Mouse (Mus musculus) kidney, embryonic 14.5 days (tissue): Measurements from ENCODE around the gene Scaf4. TPM values are rescaled to one million over a fixed set of nuclear protein-coding genes. Genes with fewer than 3 reads are reported as not detected.

Experiments
- ATAC-seq: fragments of 200-750 bp; cut with Nextera tagmentation; 2 replicates; pipeline ENCODE4 v1.8.0; 2017; ENCODE audit warnings: moderate number of reproducible peaks, mild to moderate bottlenecking, moderate TSS enrichment, moderate library complexity; ENCODE audit not compliant: low FRiP score, low TSS enrichment
- H3K27ac ChIP-seq: fragments of 300-500 bp; sonication (generic); 2 replicates; pipeline ENCODE4 v1.5.1; 2014; ENCODE audit warnings: low read depth, mild to moderate bottlenecking, low read length, moderate library complexity, mixed read lengths
- H3K27me3 ChIP-seq: fragments of 300-500 bp; sonication (generic); 2 replicates; pipeline ENCODE4 v1.6.1; 2014; ENCODE audit warnings: mild to moderate bottlenecking, low read length; ENCODE audit not compliant: control insufficient read depth, insufficient read depth
- H3K36me3 ChIP-seq: fragments of 300-500 bp; sonication (generic); 2 replicates; pipeline ENCODE4 v1.6.1; 2014; ENCODE audit warnings: low read length, mixed read lengths; ENCODE audit not compliant: control insufficient read depth, insufficient read depth
- H3K4me1 ChIP-seq: fragments of 300-500 bp; sonication (generic); 2 replicates; pipeline ENCODE4 v1.6.1; 2014; ENCODE audit warnings: low read length, mixed read lengths; ENCODE audit not compliant: control insufficient read depth, insufficient read depth
- H3K4me2 ChIP-seq: fragments of 300-500 bp; sonication (generic); replicated peaks from 2 replicates; pipeline ENCODE4 v1.6.1; 2014; ENCODE audit warnings: low read depth, mild to moderate bottlenecking, low read length
- H3K4me3 ChIP-seq: fragments of 300-500 bp; sonication (generic); 2 replicates; pipeline ENCODE4 v1.5.1; 2014; ENCODE audit warnings: mild to moderate bottlenecking, low read length
- H3K9ac ChIP-seq: fragments of 300-500 bp; sonication (generic); 2 replicates; pipeline ENCODE4 v1.6.1; 2014; ENCODE audit warnings: low read depth, mild to moderate bottlenecking, low read length, moderate library complexity
- H3K9me3 ChIP-seq: fragments of 300-500 bp; sonication (generic); 2 replicates; pipeline ENCODE4 v1.6.1; 2016; ENCODE audit warnings: low read length; ENCODE audit not compliant: control insufficient read depth
- WGBS: fragments of 180-500 bp; shearing (Covaris S2); extraction: QIAGEN DNeasy Blood & Tissue Kit; methylation state at CpG from one replicate; pipeline ENCODE4 v1.1.7; 2014; 5-methylcytosine and 5-hydroxymethylcytosine counted together
- polyA plus RNA-seq: library from polyadenylated mRNA; unstranded; fragments of >200 nt; fragmentation: Nextera tagmentation; extraction: Ambion mirVana; gene quantifications from 2 replicates; pipeline ENCODE4 v1.2.1, GENCODE M21; 2014

Gene Scaf4
- polyA plus RNA-seq, 1 experiment from 2014 or later = 37.0 TPM

GRCm38 (mm10) chr16:90298426-90299300 is 14.4 kb upstream of the Scaf4 start:
- Histone ChIP-seq H3K27me3 (no peaks in the 10 kb centered on the region), H3K9me3 (no peaks in the 10 kb centered on the region), H3K27ac (no peak overlapping the region), H3K4me3 (no peak overlapping the region), H3K9ac (no peak overlapping the region), H3K4me2 (no peak overlapping the region; the same call in 1 of the 2 replicates), H3K4me1 (no peaks in the 10 kb centered on the region), H3K36me3 (no peaks in the 10 kb centered on the region)
- WGBS = 9% methylated on average over 21 of the region's 21 CpGs
- ATAC-seq = no peak

- 0 out of 2 replicates have a peak, but pooled peaks have one; percentile 22 for ATAC-seq
- H3K27me3 ChIP-seq = no peaks in the 10 kb centered on the region
- H3K27ac ChIP-seq = no peak overlapping the region
- 32% methylated on average over 20 of the region's 22 CpGs for WGBS
- H3K4me3 ChIP-seq = no peak overlapping the region
- no peak overlapping the region for H3K4me2 ChIP-seq
- H3K9me3 ChIP-seq = no peaks in the 10 kb centered on the region
- no peaks in the 10 kb centered on the region for H3K4me1 ChIP-seq
- no peaks in the 10 kb centered on the region for H3K36me3 ChIP-seq
- no peak overlapping the region for H3K9ac ChIP-seq
Measured at GRCm38 (mm10) chr16:90297479-90298425, 13.4 kb upstream of the Scaf4 start.

GRCm38 (mm10) chr16:90291675-90292074 is 7.4 kb upstream of the Scaf4 start:
- H3K27ac ChIP-seq = no peak overlapping the region
- H3K9me3 ChIP-seq = no peaks in the 10 kb centered on the region
- H3K4me2 ChIP-seq = no peak overlapping the region
- no peak overlapping the region for H3K9ac ChIP-seq
- H3K4me1 ChIP-seq = no peaks in the 10 kb centered on the region
- H3K27me3 ChIP-seq = no peaks in the 10 kb centered on the region
- ATAC-seq = no peak
- no peak overlapping the region for H3K4me3 ChIP-seq
- no peaks in the 10 kb centered on the region for H3K36me3 ChIP-seq
- 61% methylated on average over 6 of the region's 6 CpGs for WGBS

GRCm38 (mm10) chr16:90290962-90291361 is 6.7 kb upstream of the Scaf4 start:
- no peak for ATAC-seq
- Histone ChIP-seq H3K27ac (no peak overlapping the region), H3K9me3 (no peaks in the 10 kb centered on the region), H3K4me2 (no peak overlapping the region), H3K4me1 (no peaks in the 10 kb centered on the region), H3K4me3 (no peak overlapping the region), H3K36me3 (no peaks in the 10 kb centered on the region), H3K27me3 (no peaks in the 10 kb centered on the region), H3K9ac (no peak overlapping the region)
- WGBS = 54% methylated on average over 9 of the region's 9 CpGs

- Histone ChIP-seq H3K9me3 (no peaks in the 10 kb centered on the region), H3K27me3 (no peaks in the 10 kb centered on the region; the same call in 1 of the 2 replicates), H3K4me1 (peaks cover 26% of the 10 kb centered on the region; the same call in 1 of the 2 replicates), H3K4me2 (peak overlapping the region; percentile 80), H3K4me3 (peak overlapping the region; percentile 100), H3K27ac (peak overlapping the region; percentile 30; the same call in 1 of the 2 replicates), H3K36me3 (no peaks in the 10 kb centered on the region), H3K9ac (peak overlapping the region; percentile 68)
- whole genome bisulfite sequencing = 4% methylated on average over 15 of the region's 15 CpGs
- peak; percentile 1; the same call in 1 of the 2 replicates for ATAC-seq
Measured at GRCm38 (mm10) chr16:90284916-90285315, 613 bp upstream of the Scaf4 start.

GRCm38 (mm10) chr16:90283266-90283904 is 918 bp downstream of the Scaf4 start:
- peak; percentile 24 for ATAC-seq
- Histone ChIP-seq H3K27ac (peak overlapping the region; percentile 97), H3K4me1 (peaks cover 26% of the 10 kb centered on the region; the same call in 1 of the 2 replicates), H3K36me3 (no peaks in the 10 kb centered on the region), H3K9me3 (no peaks in the 10 kb centered on the region), H3K4me2 (peak overlapping the region; percentile 80), H3K4me3 (peak overlapping the region; percentile 100), H3K27me3 (no peaks in the 10 kb centered on the region; the same call in 1 of the 2 replicates), H3K9ac (peak overlapping the region; percentile 99)
- WGBS = under 1% methylated on average over 51 of the region's 53 CpGs

GRCm38 (mm10) chr16:90282620-90283265 is 1.6 kb downstream of the Scaf4 start:
- WGBS = 28% methylated on average over 14 of the region's 14 CpGs
- Histone ChIP-seq H3K4me3 (peak overlapping the region; percentile 100), H3K4me2 (peak overlapping the region; percentile 80), H3K9ac (peak overlapping the region; percentile 99), H3K4me1 (peaks cover 26% of the 10 kb centered on the region; the same call in 1 of the 2 replicates), H3K27me3 (no peaks in the 10 kb centered on the region; the same call in 1 of the 2 replicates), H3K9me3 (no peaks in the 10 kb centered on the region), H3K27ac (no peak overlapping the region), H3K36me3 (no peaks in the 10 kb centered on the region)
- ATAC-seq = no peak

GRCm38 (mm10) chr16:90281406-90281805 is 2.9 kb downstream of the Scaf4 start:
- Histone ChIP-seq H3K4me3 (no peak overlapping the region), H3K4me1 (peaks cover 26% of the 10 kb centered on the region; the same call in 1 of the 2 replicates), H3K36me3 (no peaks in the 10 kb centered on the region), H3K9ac (no peak overlapping the region), H3K27ac (no peak overlapping the region), H3K4me2 (no peak overlapping the region), H3K9me3 (no peaks in the 10 kb centered on the region), H3K27me3 (no peaks in the 10 kb centered on the region; the same call in 1 of the 2 replicates)
- 92% methylated on average over 9 of the region's 9 CpGs for WGBS
- ATAC-seq = no peak
